Mouse (Mus musculus): ENCODE results near the gene St5. TPM values are rescaled to one million over a fixed set of nuclear protein-coding genes. Genes with fewer than 3 reads are reported as not detected.

Gene St5
- polyA plus RNA-seq, 1 experiment from 2014 or later, result 53.5 TPM

DNA sequence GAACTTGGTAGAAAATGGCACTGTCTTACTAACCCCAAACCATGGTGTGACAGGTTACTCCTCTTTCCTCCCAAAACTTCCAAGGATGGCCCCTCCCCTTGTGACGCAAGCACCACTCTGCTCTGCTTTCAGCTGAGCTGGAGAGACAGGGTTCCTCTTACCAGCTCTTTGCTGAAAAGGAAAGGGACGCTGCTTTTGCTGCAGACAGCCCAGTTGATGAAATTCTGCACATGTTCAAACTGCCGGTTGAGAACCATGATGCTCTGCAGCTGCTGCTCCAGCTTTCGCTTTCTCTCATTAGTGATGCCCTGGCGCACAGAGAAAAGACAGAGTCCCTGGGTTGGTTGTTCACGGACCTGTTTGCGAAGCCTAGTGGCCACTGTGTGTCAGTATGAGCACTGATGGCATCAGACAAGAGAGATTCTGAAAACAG, 222.6 kb downstream of the St5 start:
- DNase-seq (ENCODE audit: low spot score), result no peak
- 35% methylated on average over 7 of the region's 7 CpGs for WGBS
- no peak overlapping the region for H3K27ac ChIP-seq

DNA sequence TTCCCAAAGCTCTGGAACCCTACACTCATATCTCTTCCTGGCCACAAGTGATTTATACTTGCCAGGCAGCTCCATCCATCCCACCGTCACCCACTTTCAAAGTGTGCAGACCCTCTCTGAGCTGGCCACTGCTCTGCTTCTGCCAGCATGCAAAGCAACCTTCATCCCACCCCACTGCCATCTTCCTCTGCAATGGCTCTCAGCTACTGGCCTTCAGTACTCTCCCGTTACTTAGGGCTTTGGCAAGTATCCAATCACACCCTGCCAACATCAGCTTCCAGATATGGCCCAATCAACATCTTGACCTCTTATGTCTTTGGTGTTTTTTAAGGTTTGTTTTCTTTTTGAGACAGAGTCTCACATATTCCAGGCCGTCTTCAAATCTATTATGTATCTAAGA, 225.5 kb downstream of the St5 start:
- Histone ChIP-seq H3K27me3 (ENCODE audit: low read depth, poor library complexity, severe bottlenecking) (peaks cover 5% of the 10 kb centered on the region; the same call in 1 of the 2 replicates), H3K27ac (no peak overlapping the region), H3K9me3 (replicated peaks) (no peaks in the 10 kb centered on the region), H3K36me3 (no peaks in the 10 kb centered on the region), H3K4me3 (no peak overlapping the region), H3K4me1 (peaks cover 6% of the 10 kb centered on the region; the same call in 1 of the 2 replicates)
- WGBS, result 86% methylated on average over 3 of the region's 3 CpGs
- DNase-seq (ENCODE audit: low spot score), result no peak

More for the DNA sequence above, 222.6 kb downstream of the St5 start:
- Histone ChIP-seq H3K27me3 (ENCODE audit: low read depth, poor library complexity, severe bottlenecking) (no peaks in the 10 kb centered on the region), H3K4me1 (peaks cover 6% of the 10 kb centered on the region; the same call in 1 of the 2 replicates), H3K36me3 (no peaks in the 10 kb centered on the region), H3K4me3 (peak overlapping the region; percentile 17; the same call in 1 of the 2 replicates), H3K9me3 (replicated peaks) (no peaks in the 10 kb centered on the region)

Small RNAs within 50 kb of the gene (microRNA-seq; reads per million reads assigned to microRNA genes)
- gene Gm47284, result not detected

Other genes starting within 250 kb of the St5 start
- 0.03 and 0.05 TPM in 2 replicates for gene Trim66, start 195.5 kb downstream of the St5 start, polyA plus RNA-seq (2016; fragmentation: Nextera tagmentation; extraction: Ambion mirVana)
- gene Rpl27a, start 184.5 kb downstream of the St5 start, polyA plus RNA-seq (2016; fragmentation: Nextera tagmentation; extraction: Ambion mirVana), result 130 and 159 TPM in 2 replicates
- 26.8 and 27.5 TPM in 2 replicates for gene Akip1, start 85 bp upstream of the St5 start, polyA plus RNA-seq (2016; fragmentation: Nextera tagmentation; extraction: Ambion mirVana)
- not detected in 2 replicates for gene BC051019, start 20.2 kb upstream of the St5 start, polyA plus RNA-seq (2016; fragmentation: Nextera tagmentation; extraction: Ambion mirVana)
- 0.35 TPM in 1 of 2 replicates, not detected in the other for gene Ascl3, start 28.1 kb upstream of the St5 start, polyA plus RNA-seq (2016; fragmentation: Nextera tagmentation; extraction: Ambion mirVana)
- 17.3 and 18.0 TPM in 2 replicates for gene Tmem9b, start 49.3 kb upstream of the St5 start, polyA plus RNA-seq (2016; fragmentation: Nextera tagmentation; extraction: Ambion mirVana)
- 0.08 and 0.11 TPM in 2 replicates for gene Nrip3, start 78.4 kb upstream of the St5 start, polyA plus RNA-seq (2016; fragmentation: Nextera tagmentation; extraction: Ambion mirVana)
- 0.21 and 0.25 TPM in 2 replicates for gene Scube2, start 162.1 kb upstream of the St5 start, polyA plus RNA-seq (2016; fragmentation: Nextera tagmentation; extraction: Ambion mirVana)

Data from limb, embryonic 10.5 days (tissue).